Mouse (Mus musculus): ENCODE data around the gene Nipa1.

The Nipa1 gene

DNA sequence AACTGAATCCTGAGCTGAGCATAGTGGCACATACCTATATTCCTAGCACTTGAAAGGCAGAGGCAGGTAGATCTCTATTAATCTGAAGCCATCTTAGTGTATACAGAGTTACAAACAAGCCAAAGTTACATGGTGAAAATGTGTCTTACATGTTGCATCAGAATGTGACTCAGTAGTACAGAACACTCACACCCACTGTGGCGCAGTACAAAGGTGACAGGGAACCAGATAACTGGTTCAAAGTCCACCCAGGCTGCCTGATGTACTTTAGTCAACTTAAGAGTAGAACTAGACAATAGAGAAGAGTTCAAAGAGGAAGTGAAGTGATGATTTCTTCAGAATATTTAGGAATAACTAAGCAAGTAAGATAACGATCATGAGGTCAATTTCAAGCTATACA lies 84.7 kb downstream of the Nipa1 start:
- no peak for DNase-seq (ENCODE audit: low spot score)

DNA sequence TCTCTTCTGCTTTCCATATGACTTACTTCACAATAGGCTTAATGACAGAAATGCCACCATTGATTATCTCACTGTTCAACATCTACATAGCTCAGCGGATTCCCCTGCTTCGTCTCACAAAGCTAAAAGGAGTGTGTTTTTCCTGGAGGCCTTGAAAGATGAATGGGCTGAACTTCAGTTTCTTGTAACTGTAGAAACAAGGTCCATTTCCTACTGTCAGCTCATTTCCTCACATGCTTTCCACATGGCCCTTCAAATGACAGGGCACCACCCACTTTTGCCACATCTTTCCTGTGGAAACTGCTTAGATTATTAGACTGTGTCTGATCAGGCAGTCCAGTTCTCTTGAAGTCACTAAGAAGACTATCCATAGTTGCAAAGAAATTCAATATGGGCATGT lies 91.1 kb downstream of the Nipa1 start:
- DNase-seq (ENCODE audit: low spot score) = no peak

Measured in embryo, embryonic 10.5 days (tissue).